Mouse (Mus musculus) right cerebral cortex, postnatal 4 days (tissue): ENCODE results near the gene Abce1.

Experiments used
- DNase-seq: peaks from one replicate; pipeline ENCODE4 v3.0.0-alpha.2; 2022

The Abce1 gene

GRCm38 (mm10) chr8:79639586-79640451 lies 71.7 kb downstream of the Abce1 start, which contains the start of gene Otud4:
Gene Otud4, plus strand, starts transcription at chr8:79639618.
- peak; percentile 57 for DNase-seq

- peak; percentile 92 for DNase-seq
Measured at GRCm38 (mm10) chr8:79638707-79639549, 72.6 kb downstream of the Abce1 start.

- peak; percentile 12 for DNase-seq
Measured at GRCm38 (mm10) chr8:79638001-79638706, 73.4 kb downstream of the Abce1 start.

- DNase-seq: no peak
Measured at GRCm38 (mm10) chr8:79637237-79637636, 74.3 kb downstream of the Abce1 start.

GRCm38 (mm10) chr8:79636151-79636550 lies 75.4 kb downstream of the Abce1 start:
- DNase-seq: no peak

- no peak for DNase-seq
Measured at GRCm38 (mm10) chr8:79635491-79635890, 76.0 kb downstream of the Abce1 start.
